Mouse (Mus musculus) monocyte, adult 59 days (primary cell): Measurements from ENCODE around the gene Nptx2. TPM values are rescaled to one million over a fixed set of nuclear protein-coding genes. Genes with fewer than 3 reads are reported as not detected.

Source experiments
- total RNA-seq, 2 experiments: library from RNA; stranded (reverse); gene quantifications; one replicate each; pipeline ENCODE4 v1.2.4; 2023

Gene Nptx2
- not detected for total RNA-seq

DNA sequence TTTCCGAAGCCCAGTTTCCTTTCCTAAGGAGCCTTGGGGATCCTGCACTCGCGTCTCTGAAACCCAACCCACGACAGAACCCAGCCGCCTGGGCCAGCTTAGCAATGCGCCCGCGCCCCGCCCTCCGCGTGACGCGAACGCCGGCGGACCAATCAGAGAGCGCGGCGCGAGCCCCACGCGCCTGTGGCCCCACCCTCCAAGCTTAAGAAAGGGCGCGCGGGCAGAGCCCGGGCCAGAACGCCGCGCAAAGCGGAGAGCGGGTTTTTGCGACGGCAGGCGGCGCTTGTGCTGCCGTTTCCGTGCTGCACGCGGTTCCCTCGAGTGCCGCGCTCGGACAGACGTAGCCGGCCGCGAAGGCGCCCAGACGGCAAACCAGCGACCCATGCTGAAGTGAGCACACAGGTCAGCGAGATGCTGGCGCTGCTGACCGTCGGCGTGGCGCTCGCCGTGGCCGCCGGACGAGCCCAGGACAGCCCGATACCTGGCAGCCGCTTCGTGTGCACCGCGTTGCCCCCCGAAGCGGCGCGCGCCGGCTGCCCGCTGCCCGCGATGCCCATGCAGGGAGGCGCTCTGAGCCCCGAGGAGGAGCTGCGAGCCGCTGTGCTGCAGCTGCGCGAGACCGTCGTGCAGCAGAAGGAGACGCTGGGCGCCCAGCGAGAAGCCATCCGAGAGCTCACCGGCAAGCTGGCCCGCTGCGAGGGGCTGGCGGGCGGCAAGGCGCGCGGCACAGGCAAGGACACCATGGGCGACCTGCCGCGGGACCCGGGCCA, at the start of gene Nptx2:
TSS of gene Nptx2 (plus strand) at position 250 of the 770 bp plus-strand sequence.

Other genes starting within 250 kb of the Nptx2 start
- gene Baiap2l1, start 187.8 kb upstream of the Nptx2 start, total RNA-seq: under 1 TPM; 0.34 to 0.67 TPM
- gene Tmem130, start 215.9 kb downstream of the Nptx2 start, total RNA-seq: not detected
- 100 to 1,000 TPM in 1 of 2 experiments, 10 to 100 TPM in 1; 91.3 to 106 TPM for gene Trrap, start 221.8 kb downstream of the Nptx2 start, total RNA-seq